Mouse (Mus musculus): ENCODE measurements at regions not wholly inside any gene's neighbourhood (a gene's known extent, or its start where the extent isn't known, plus 50 kb on each side); places are given as distances from the start of the nearest gene placed in this dataset.

DNA sequence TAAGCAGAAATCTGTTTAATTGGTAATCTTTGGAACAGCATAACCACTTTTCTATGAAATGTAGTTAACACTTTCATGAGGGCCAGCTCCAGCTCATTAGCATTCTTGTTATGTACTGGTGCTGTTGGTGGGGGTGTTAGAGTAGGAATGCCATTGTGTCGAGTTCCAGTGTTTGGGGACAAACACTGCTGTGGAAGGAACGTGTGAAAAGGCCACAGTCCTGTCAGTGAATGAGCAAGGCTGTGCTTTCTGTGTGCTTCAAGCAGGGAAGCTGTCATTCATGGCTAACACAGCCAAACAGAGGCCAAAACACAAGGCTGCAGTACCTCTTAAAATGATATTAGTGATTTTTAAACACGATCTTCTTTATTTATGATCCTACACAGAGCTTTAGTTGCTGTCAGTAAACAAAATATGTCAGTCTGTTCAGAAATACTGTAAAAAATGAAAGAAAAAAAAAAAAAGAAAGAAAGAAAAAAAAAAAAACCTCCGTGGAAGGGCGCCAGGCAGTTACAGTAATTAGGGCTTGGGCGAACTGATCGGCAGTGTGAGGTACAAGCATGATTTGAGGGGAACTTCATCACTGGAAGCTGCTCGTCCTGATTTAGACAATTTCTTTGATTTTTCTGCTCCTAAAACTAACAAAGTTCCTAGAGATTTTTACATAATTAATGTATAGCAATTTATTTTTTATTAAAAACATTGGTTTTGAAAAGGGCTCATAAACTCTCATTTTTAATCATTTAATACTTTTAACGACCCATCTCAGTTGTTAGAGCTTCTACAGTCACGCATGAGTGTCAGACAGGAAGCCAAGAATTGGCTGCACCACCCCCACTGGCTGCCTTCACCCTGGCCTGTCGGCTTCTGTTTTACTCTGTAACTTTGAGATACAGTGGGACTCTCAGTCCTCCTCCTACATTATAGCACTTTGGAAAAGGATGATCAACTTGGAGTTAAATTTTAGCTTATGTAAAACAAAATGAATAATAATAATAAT is 80.8 kb upstream of the Dnajc24 start:
- DNase-seq (ENCODE audit: low spot score in 2 of 2) = no peak

DNA sequence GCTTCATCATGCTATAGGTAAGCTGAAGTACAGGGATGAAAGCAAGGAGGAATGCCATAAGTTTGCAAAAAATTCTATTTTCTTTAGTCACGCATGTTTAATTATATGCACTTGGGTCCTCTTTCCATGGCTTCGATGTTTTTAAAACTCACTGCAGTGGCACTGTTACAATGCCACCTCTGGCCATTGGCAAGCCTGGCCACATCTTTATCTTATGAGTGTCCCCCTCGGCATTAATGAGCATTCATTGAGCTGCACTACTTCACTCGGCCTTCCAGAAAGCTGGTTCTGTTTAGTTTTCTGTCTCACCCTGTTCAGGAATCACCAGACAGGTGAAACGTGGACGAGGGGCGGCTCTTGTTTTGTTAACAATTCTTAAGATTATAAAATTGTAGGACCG is 79.7 kb upstream of the Dnajc24 start:
- DNase-seq (ENCODE audit: low spot score in 2 of 2) = no peak

DNA sequence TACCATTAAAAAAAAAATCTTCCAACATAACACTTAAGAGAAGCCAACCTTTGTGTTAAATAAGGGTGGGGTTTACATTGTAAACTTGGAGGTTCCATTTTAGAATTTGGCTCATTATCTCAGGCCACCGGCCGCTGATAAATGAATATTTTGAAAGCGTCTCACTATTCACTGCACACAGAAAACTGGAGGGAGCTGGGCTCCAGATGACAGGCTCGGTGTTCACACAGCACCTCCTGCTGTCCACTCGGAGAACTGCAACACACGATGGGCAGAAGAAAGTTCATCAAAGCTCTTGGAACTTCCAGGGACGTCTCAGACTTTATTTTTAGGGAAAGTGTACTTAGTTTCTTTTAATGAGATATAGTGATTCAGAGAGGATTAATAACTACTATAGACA is 78.6 kb upstream of the Dnajc24 start:
- DNase-seq (ENCODE audit: low spot score in 2 of 2) = peak; percentile 1 to 12

DNA sequence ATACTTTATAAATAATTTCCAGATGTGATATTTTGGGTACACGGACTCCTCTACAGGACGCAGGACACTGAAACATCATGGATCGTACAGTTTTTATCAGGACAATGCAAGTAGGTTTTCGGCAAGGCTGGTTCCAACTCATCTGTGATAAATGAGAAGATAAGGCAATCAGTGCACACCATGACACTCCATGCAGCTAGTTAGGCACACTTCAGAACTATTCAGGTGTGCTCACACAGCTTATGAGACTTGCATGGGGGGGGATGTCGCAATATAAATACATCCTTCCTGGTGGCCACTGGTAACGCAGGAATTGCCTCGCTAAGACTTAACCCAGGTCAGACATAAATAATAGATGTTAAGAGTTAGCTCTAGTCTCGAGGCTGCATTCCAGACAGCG is 77.3 kb upstream of the Dnajc24 start:
- DNase-seq (ENCODE audit: low spot score in 2 of 2) = no peak

DNA sequence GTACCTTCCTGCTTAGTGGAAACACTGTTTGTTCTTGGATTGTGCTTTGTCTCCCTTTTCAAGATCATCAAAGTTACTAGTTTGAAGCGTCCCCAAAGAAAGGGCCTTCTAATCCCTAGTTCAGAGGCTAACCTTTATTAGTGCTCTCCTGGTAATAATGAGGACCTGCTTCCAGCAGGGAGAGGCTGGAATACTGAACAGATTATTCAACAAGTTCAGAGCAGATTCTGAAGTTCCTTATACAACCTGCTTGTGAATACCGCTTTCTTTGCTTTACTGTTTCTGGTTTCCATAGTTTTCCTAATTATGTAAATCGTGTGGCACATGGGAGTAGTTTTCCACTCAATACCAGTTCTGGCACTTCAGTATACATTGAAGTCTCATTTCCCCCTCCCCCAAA is 75.2 kb upstream of the Dnajc24 start:
- DNase-seq (ENCODE audit: low spot score in 2 of 2) = no peak

DNA sequence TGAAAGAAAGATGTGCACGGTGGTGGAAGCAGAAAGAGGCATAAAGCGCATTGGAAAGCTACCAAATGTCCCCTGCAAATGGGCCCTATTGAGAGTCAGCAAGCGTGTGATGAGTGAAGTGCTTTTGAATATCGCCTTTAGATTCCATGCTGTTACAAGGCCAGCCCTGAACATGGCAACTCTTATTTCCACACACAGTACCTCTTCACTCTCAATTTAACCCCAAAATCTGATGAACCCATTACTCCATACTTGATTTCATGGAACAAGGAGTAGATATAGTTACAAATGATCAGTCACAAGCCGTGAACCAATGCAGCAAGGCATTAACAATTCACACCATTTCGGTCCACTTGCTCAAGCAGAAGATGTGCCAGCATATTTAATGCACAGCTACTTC is 71.1 kb upstream of the Dnajc24 start:
- no peak for DNase-seq (ENCODE audit: low spot score in 2 of 2)

DNA sequence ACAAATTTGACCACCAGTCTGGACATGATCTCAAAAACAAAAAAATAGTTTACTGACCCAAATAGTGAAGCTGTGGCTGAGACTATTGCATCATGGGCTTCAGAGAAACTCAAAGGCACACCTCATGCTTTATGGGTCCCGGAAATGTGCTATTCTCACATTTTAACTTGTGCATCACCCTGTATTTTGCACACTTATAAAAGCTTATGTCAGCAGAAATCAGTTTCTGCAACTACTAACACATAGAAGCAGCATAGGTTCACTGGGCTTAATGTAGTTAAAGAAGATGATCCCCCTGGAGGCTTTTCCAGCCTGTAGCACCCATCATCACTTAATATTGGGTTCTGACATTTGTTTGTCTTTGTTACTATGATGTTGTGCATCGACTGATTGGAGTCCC is 61.0 kb upstream of the Dnajc24 start:
- DNase-seq (ENCODE audit: low spot score in 2 of 2) = no peak

Measured in natural killer cell, adult 2 months (primary cell).